Mouse (Mus musculus): ENCODE data around the gene Srrt. TPM values are rescaled to one million over a fixed set of nuclear protein-coding genes. Genes with fewer than 3 reads are reported as not detected.
"Not testable (repeated sequence)": the region's sequence is repeated elsewhere in the genome, so short reads cannot be mapped to it uniquely, and the experiment has no call there.

Gene Srrt
- total RNA-seq, 1 experiment from 2014 or later: 139 TPM

DNA sequence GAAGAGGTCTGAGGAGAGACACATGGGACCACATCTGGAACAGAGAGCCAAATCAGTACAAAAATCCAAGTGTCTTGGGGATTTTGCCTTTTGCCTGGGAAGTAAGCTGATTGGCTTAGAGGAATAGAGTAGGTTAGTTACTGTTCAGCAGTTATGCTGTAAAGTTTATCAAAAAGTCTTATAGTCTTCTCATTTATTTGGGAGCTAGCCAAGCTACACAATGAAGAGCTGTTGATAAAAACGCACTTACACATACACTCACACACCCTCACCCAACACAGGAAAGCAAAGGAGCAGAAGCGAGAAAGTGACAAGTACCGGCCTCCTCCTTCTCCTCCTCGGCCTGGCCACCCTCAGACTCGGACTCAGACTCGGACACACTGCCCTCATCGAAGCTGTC lies 8.2 kb downstream of the Srrt start:
- no peak for DNase-seq

DNA sequence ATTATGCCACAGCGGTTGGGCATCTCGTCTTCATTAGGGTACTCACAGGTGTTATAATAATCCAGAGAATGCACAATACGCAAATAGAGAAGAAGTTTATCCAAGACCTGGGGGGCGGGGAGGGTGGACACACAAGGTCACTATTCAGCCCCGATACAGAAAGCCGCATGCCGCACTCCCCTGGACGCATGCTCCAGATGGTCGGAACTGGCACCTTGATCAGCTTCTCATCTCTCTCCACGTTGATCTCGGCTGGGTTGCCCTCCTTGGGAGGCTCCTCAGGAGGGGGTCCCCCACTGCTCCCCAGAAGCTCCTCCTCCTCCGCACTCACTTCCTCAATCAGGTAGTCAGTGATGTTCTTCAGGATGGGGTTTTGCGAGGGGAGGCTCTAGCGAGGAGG lies 10.3 kb downstream of the Srrt start:
- DNase-seq: no peak

DNA sequence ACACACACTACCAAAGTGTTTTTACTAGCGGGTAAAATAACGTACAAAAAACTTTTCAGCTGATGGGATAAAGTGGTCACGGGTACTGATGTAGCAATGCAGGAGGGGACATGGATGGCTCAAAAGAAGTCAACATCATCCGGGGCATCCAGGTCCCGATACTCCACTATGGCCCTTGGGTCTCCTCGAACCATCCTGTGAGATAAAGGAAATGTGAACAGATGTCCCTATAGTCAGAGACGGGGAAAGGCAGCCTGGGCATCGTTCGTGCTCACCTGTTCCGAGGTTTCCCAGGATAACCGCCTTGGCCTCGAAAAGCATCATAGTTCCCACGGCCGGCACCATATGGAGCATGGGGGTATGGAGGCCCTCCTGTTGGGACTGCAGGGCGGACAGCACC lies 11.8 kb downstream of the Srrt start:
- DNase-seq: no peak

DNA sequence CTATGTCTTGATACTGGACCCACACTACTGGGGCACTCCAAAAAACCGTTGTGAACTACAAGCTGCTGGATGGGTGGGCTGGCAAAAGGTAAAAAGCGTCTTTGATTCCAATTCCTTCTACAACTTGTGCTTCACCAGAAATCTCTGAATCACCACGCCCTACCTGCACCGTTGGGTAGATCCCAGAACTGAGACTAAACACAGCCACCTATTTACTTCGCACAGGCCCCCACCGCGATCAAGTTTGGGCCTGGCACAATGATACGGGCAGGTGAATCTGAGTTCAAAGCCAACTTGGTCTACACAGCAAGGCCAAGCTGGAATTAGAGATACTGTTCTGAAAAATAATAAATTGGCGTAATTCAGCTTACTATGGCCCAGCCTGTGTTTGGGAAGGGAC lies 12.2 kb downstream of the Srrt start:
- no peak for DNase-seq

DNA sequence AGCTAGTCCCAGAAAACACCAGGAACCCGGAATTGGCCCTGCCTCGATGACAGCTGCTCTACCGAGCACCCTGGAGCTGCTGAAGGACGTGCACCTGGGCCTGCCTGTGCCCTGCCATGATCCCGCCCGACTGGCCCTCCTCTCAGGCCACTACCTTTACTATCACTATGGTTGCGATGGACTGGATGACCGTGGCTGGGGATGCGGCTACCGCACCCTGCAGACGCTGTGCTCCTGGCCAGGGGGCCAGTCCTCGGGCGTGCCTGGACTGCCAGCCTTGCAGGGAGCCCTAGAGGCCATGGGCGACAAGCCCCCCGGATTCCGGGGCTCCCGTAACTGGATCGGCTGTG lies 12.8 kb downstream of the Srrt start:
- no peak for DNase-seq

DNA sequence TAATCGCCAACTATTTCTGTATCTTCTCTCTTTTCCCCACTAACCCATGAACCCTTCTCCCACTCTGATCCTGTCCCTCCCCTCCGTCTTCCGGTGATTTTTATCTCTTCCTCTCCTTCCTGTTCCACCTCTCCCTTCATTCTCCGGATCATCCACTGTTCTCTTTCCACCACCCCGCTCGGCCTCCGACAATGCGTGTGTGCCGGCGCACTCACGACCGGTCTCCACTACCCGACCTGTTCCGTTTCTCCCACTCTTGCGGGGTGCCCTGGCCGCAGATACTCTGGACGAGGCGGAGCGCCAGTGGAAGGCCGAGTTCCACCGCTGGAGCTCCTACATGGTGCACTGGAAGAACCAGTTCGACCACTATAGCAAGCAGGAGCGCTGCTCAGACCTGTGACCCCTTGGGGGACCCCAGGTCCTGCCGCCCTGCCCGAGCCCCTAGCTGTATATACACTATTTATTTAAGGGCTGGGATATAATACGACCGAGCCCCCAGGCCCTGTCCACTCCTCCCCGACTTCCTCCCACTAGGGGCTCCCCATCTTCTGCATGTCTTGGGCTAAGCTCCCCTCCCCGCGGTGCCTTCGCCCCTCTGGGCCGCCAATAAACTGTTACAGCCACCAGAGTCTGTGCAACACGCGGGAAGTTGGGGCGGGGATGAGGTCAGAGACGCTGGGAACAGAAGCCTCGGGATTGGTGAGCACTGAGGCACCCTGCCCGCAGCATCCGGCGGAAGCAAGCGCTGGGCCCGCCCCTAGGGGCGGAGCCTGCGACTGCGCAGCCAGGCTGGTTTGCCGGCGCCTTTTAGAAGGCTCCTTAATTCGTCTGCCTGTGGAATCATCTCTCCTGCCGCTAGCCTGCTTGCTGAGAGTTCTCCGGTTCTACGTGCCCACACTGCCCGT lies 13.4 kb downstream of the Srrt start, which contains the start of gene Ufsp1:
TSS of gene Ufsp1 (plus strand) at position 791 of the 905 bp plus-strand sequence.
- peak; percentile 98 for DNase-seq

DNA sequence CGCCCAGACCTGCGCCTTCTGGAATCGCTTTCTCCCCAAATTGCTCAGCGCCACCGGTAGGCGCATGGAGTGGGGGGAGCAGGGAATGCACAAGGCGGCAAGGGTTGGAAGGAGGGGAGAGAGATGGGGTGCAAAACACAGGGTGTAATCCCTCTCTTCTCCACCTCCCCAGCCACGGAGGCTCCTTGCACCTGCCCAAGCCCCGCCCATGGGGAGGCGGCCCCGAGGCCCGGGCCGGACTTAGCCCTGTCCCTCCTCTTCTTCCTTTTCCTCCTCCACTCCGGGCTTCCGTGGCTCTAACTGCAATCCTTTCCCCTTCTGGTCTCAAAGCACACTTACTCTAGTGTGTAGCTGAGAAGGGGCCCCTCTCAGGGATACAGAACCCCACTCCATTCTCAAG lies 14.2 kb downstream of the Srrt start:
- peak; percentile 91 for DNase-seq

DNA sequence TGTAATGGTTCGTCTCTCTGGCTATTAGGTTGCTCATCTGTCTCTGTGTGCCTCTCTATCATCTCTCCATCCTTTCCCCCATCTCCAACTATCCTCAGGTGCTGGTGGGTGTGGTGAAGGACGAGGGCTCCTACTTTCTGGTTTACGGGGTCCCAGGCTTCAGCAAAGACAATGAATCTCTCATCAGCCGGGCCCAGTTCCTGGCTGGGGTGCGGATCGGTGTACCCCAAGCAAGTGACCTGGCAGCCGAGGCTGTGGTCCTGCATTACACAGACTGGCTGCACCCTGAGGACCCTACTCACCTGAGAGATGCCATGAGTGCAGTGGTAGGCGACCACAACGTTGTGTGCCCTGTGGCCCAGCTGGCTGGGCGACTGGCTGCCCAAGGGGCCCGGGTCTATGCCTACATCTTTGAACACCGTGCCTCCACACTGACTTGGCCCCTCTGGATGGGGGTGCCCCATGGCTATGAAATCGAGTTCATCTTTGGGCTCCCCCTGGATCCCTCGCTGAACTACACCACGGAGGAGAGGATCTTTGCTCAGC lies 16.0 kb downstream of the Srrt start:
- DNase-seq: no peak

DNA sequence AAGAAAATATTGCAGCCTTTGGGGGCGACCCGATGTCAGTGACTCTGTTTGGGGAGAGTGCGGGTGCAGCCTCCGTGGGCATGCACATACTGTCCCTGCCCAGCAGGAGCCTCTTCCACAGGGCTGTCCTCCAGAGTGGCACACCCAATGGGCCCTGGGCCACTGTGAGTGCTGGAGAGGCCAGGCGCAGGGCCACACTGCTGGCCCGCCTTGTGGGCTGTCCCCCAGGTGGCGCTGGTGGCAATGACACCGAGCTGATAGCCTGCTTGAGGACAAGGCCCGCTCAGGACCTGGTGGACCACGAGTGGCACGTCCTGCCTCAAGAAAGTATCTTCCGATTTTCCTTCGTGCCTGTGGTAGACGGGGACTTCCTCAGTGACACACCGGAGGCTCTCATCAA lies 16.8 kb downstream of the Srrt start:
- DNase-seq: peak; percentile 82

DNA sequence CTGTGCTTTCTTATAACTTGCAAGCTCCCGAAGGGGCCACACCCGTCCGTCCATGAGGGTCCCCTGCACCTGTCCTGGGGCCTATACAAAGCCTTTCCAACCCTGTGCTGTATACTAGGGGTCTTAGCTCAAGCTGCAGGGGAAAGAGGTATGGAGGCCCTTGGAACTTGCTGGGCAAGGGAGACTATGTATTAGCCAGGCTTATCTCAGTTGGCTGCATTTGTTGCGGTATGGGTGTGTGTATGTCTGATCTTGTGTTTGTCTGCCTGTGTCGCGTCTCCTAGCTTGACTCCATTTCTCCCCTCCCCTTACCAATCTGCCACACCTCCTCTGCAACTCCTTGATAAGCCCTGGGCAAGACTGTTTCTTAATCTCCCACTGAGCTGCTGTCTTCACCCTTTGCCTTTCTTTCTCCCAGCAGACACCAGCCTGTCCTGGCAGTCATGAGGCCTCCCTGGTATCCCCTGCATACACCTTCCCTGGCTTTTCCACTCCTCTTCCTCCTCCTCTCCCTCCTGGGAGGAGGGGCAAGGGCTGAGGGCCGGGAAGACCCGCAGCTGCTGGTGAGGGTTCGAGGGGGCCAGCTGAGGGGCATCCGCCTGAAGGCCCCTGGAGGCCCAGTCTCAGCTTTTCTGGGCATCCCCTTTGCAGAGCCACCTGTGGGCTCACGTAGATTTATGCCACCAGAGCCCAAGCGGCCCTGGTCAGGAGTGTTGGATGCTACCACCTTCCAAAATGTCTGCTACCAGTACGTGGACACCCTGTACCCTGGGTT lies 17.7 kb downstream of the Srrt start:
- no peak for DNase-seq

DNA sequence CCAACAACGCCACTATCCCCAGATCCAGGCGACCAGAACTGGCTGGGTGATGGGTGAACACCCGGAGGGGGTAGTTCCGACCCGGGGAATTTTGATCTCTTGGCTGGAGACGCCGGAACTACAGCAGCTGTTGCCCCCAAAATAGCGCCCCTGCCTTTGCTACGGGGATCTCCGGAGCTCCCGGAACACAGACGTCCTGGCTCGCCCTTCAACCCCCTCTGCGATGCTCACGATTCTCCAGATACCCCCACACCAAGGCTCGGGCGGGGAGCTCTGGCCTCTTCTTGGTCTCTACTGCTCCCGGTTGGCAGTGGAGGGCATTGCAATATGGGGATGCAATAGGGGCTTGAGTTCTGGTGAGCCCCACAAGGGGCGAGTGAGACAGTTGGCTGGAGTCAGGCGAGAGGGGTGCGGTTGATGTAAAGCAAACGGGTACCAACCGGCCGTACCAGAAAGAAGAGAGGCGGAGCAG lies 18.4 kb downstream of the Srrt start:
- peak; percentile 57 for DNase-seq

DNA sequence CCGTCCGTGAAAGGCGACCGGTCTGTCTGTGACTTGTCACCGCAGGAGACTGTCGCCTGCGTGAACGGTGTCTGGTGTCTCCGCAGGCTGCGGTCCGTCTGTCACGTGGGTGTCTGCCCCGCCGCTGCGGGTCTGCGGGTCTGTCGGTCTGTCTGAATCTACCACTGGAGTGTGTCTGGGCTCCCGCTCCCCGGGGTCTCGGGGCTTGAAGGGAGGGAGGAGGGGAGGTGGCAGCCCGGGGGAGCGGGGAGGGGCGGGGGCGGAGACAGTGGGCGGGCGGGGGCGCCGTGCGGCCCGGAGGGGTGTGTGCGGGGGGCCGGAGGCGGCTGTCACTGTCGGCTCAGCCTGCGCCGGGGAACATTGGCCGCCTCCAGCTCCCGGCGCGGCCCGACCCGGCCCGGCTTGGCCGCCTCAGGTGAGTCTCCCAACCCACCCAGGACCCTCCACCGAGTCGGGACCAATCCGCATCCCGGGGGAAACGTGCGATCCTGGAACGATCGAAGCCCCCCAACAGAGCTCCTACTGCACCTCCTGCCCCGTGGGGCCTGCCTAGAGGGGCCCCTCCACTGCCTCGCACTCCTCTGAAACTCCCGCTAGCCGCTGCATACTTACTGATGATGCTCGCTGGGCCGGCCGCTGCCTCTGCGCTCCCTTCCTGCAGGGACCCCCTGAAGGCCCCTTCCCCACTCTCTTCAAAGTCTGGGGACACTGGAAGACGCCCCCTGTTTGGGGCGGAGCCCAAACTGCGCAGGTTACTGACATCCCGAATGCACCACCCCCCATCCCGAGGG lies 19.3 kb downstream of the Srrt start:
- peak; percentile 32 for DNase-seq

DNA sequence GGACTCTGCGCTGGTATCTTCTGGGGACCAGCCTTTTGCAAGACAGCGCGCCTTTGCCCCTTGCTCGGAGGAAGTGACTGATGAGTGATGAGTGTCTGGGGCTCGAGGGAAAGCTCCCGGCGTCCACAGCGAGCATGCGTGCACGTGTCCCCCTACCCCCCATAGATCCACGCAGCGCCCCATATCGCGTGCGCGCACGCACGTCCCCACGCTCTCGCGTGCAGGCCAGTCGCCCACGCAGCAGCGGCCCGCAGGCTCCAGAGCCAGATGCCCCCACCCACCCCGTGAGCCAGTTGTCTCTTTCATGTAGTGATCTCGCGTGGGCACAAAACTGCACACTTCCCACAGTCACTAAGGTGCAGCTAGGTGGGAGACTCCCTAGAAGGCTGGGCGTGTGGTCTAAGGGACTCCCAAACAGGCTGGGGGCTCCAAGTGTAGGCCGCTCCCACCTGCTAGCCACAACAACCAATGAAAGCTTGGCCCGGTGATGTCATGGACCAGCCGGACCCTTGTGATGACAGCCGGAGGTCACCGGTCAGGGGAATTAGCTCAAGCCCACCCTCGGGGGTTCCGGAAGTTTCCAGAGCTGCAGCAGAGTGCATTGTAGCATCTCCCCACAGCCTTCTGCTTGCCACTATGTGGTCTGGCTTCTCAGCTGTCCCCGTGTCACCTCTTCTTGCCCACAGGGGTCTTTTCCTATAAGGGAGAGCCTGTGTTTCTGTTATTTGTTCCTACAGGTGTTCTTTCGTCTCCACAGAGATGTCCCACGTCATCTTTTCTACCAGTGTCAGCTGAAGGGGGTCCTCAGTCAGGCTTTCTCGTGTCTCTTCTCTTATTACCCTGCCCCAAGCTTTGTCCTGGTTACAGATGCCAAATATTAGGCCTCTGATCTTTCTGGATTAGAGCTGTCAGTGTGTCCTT lies 20.2 kb downstream of the Srrt start, which contains the start of gene Ache:
TSS of gene Ache (plus strand) at position 488 of the 921 bp plus-strand sequence.
- DNase-seq: peak; percentile 32

DNA sequence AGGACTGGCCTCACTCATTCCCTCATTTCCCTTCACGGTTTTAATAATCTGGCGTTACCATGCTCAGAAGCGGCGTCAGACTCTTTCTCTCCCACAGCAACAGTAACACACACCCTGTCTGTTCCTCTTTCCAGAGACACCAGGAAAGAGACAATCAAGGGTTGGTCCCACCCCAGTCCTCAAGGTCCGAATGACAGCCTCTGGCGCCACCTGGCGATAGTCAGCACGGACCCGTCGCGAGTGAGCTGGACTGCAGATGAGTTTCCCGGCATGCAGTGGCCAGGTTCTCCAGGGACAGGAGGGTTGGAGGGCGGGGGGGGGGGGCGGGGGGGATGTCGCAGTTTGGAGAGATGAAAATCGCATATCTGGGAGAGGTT lies 20.8 kb downstream of the Srrt start:
- peak; percentile 93 for DNase-seq

DNA sequence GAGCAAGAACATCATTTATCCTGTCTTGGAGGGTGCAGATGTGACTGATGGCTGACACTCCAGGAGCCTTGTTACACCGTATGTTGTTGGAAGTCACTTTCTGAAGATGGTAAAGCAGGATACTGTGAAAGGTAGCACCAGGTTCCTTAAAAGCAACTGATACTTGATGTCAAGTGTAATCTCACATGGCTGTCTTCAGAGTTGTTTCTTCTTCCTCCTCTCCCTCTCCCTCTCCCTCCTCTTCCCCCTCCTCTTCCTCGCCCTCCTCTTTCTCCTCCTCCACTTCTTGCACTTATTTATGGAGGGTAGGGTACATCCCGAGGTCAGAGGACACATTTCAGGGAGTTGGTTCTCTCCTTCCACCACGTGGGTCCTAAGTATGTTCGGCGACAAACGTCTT lies 21.5 kb downstream of the Srrt start:
- DNase-seq: no peak

DNA sequence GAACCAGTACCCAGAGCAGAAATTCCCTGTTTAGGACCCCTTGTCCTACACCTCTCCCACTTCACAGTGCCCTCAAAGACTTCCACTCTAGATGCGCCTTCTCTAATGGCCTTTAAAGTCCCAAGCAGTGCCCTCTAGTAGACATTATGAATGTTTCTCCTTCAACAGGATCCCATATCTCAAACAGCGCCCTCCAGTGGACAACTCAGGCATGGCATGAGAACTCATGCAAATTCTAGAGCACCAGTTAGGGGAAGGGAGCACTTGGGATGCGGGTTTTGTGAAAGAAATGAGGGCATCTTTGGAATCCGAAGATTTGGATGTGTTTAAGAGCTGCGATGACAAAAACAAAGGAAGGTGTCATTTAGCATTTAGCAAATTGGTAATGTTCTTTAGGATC lies 22.4 kb downstream of the Srrt start:
- DNase-seq: peak; percentile 80

DNA sequence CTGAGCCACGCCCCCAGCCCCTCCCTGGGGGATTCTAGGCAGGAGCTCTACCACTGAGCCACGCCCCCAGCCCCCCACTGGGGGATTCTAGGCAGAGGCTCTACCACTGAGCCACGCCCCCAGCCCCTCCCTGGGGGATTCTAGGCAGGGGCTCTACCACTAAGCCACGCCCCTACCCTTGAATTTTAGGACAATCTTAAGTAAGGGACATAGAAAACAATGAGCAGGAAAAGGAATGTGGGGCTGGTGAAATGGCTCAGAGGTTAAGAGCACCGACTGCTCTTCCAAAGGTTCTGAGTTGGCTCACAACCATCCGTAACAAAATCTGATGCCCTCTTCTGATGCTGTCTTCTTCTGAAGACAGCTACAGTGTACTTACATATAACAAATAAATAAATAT lies 23.1 kb downstream of the Srrt start:
- not testable (repeated sequence) for DNase-seq

DNA sequence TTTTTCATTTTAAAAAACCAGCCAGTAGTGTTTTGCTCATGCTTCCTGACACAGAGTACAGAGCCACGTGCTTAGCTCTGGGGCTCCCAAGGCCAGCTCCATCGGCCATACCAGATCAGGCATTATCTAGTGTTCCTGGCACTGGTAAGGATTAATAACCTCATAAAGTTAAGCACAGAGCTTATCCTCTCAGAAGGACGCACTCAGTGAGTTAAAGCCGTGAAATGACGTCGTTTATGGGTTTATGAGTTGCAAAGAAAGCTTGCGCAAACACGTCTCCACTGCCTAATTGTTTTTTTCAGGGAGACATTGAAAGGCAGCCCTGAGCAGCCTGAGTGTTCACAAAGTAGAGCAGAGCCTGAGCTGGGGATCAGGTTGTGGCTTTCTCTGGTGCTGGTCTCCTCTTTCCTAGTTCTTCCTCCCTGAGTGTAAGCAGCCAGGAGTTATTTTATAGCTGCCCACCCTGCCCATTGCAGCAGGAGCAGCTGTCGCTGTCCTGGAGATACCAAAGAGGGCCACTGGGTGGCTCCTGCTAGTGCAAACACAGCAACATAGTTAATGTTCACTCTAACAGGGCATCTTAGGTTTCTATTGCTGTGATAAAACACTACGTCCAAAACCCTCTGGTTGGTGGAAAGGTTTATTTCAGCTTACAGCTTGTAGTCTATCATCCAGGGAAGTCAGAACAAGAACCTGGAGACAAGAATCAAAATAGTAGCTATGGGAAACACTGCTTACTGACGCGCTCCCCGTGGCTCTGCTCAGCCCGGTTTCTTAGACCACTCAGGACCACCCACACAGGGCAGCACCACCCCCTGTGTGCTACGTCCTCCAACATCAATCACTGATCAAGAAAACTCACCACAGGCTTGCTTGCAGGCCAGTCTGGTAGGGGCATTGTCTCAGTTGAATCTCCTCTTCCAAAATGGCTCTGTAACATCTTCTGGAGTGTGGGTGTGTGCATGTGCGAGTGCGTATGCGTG lies 29.8 kb downstream of the Srrt start:
- peak; percentile 60 for DNase-seq

DNA sequence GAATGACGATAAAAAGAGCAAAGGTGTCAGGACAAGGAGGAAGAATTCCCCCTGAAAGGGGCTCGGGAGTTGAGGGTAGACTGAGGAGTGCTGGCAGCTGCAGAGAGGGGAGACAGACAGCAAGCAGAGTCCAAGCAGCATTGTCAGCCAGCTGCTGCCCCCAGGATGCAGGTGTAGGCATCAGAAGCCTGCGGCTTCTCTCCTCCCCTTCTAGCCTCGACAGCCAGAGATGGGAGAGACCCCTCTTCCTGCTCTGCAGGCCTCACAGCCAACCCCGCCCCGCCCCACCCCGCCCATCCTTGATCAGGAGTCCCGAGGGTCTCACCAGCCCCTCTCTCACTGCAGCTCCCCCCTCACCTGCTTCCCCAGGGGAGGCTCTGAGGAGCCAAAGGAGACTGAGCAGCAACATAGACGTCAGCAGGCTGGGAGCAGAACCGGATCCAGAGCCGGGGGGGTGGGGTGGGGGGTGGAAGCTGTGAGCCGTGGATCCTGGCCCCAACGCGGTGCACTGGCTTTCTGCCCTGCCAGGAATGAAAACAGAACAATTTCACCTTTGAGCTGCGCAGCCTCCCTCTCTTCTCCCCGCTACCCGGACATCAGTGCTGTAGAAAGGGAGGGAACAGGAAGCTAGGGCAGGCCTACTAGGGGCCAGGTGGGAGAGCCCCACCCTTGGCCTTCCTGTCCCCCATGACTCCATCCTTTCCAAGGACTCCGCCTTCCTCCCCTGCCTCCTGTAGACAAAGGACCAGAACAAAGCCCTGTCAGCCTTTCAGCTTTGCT lies 39.2 kb downstream of the Srrt start:
- DNase-seq: peak; percentile 17

Data from adrenal gland, postnatal 14 days (tissue).